Mouse (Mus musculus): ENCODE data around the gene Nrxn1.
A peak's percentile ranks its signal among the peaks of the same experiment; 100 is the strongest.

Nrxn1 gene

DNA sequence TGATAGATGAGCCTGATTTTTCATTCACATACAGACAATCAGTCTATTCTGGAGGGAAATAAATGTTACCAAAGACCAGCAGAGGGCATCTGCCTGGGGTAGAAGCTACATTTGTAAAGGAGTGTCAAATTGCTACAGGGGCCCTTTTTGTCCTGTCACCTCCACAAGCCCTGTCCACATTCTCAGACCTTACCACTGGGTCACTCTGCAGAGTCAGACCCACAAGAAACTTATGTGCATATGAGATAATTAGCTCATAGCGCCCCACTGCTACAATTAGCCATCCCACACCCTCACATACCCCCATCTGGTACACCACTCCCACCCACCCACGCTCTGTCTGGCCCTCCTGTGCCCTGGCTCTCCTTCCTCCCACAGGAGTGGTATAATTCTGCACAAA lies 640.1 kb downstream of the Nrxn1 start:
- no peak for DNase-seq (ENCODE audit: inconsistent age in 2 of 2, low spot score in 1 of 2)

DNA sequence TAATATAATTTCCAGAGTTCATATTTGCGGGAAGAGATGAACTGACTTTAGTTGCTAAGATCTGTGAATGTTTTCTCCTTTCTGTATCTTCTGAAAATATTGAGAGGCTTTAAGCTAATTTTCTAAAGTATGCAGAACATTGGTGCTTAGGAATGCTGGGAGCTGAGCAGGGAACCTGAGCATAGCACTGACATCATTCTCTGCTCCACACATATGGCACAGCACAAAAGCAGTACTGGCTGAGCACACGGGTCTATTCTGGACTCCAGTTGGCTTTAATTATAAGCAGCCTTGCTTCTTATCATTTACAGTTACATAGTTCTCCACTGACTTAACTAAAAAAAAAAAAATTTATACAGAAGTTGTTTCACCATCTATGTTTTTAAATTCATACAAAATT lies 641.5 kb downstream of the Nrxn1 start:
- no peak for DNase-seq (ENCODE audit: inconsistent age in 2 of 2, low spot score in 1 of 2)

GRCm38 (mm10) chr17:90443067-90443466 lies 649.8 kb downstream of the Nrxn1 start:
- no peak for DNase-seq (ENCODE audit: inconsistent age in 2 of 2, low spot score in 1 of 2)

- no peak for DNase-seq (ENCODE audit: inconsistent age in 2 of 2, low spot score in 1 of 2)
Observed at GRCm38 (mm10) chr17:90435836-90436235, 657.0 kb downstream of the Nrxn1 start.

DNA sequence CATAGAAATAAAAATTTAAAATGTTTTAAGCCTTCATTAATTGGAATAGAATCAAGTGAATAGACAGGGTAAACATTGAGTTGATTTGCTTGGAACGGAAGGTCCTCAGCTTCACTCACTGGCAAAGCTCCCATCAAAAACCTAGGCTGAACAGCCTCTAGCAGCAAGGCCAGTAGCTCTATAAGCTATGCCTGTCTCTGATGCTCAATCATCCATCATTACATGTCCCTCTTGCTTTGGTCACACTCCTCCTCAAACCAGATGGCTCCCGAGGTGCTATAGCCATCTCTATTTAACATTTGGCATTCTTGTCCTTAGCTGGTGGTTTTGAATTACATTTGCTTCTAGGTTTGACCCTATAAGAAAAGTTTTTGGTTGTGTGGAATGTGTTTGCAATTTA lies 657.5 kb downstream of the Nrxn1 start:
- no peak for DNase-seq (ENCODE audit: inconsistent age in 2 of 2, low spot score in 1 of 2)

GRCm38 (mm10) chr17:90430211-90430610 lies 662.7 kb downstream of the Nrxn1 start:
- no peak for DNase-seq (ENCODE audit: inconsistent age in 2 of 2, low spot score in 1 of 2)

- no peak for DNase-seq (ENCODE audit: inconsistent age in 2 of 2, low spot score in 1 of 2)
Observed at GRCm38 (mm10) chr17:90425974-90426373, 666.9 kb downstream of the Nrxn1 start.

DNA sequence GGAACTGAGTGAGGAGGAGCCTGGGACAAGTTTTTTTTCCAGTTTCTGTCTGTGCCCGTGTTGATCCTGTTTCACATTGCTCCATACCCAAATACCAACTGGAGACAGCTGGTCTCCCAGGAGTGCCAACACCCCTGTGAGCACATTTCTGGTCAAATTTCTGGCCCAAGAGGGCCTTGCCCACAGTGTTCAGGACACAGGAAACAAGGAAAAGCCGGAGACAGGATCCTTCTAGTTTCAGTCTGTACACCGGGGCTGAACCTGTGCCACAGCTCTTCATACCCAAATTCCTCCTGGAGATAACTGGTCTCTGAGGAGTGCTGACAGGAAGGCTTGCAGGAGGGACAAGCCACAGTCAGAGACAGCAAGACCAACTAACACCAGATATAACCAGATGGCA lies 670.3 kb downstream of the Nrxn1 start:
- DNase-seq (ENCODE audit: inconsistent age in 2 of 2, low spot score in 1 of 2): no peak

DNA sequence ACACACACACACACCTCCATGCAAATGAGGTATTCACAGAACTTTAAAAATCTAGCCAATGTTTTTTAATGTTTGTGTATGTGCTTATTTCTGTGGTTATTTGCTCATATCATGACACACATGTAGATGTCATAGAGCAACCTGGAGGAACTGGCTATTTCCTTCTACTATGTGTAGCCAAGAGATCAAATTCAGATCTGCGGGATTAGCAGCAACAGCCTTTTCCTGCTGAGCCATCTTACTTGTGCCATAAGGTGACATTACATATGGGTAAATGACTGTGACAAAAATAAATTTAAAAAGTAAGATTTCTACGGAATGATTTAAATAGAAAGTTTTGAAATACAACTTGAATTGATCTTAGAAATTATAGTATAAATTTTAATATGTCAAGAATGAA lies 672.1 kb downstream of the Nrxn1 start:
- no peak for DNase-seq (ENCODE audit: inconsistent age in 2 of 2, low spot score in 1 of 2)

GRCm38 (mm10) chr17:90419615-90420014 lies 673.3 kb downstream of the Nrxn1 start:
- DNase-seq (ENCODE audit: inconsistent age in 2 of 2, low spot score in 1 of 2): no peak

DNA sequence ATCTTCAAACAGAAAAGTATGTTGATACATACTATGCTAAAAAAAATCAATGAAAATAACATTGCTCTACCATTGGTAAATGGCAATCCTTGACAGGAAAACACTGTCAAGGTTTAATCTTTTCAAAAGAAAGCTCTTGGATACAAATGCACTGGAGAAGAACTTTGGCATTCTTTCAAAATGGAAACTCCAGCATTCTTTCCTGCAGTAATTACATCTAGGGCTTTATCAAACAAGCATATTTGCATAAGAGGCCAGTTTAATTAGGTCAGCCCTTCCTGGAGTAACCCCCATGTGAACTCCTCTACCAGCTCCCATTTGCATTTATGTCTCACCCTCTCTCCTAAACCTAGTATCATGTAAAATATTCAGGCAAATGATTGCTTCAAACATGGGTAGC lies 696.5 kb downstream of the Nrxn1 start:
- no peak for DNase-seq (ENCODE audit: inconsistent age in 2 of 2, low spot score in 1 of 2)

DNA sequence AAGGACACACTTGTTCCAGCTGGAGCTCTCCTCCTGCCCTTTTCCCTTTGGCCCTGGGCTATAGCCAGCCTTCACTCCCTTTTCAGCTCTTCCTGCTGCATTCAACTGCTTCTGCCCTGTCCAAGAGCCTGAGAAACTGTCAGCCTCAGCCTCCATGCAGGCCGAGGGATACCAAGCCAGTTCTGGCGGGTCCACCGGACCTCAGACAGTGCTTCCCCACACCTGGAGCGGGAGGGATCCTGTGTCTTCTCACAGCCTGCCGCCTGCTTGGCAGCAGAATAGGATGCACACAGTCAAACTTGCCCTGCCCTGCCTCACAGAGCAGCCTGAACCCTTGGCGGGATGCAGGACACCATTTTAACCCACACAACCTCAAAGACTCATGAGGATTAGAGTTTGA lies 698.3 kb downstream of the Nrxn1 start:
- peak in 1 of 2 experiments; percentile 19 for DNase-seq (ENCODE audit: inconsistent age in 2 of 2, low spot score in 1 of 2)

DNA sequence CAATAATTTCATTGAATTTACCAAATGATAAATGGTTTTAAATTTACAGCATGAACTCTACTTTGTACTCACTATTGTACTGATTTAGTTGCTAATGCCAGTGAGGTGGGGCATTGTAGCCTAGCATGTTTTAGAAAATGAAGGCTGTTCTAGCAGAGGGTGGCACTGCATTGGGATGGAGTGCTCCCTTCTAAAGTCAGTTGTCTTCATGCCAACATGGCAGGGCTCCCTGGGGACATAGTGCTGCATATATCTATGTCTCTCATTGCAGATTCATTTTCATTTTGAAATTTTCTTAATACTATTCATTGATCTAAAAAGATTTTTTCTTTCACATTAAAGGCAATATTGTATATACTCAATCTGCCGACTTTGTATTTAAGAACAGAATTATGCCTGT lies 700.1 kb downstream of the Nrxn1 start:
- no peak for DNase-seq (ENCODE audit: inconsistent age in 2 of 2, low spot score in 1 of 2)

DNA sequence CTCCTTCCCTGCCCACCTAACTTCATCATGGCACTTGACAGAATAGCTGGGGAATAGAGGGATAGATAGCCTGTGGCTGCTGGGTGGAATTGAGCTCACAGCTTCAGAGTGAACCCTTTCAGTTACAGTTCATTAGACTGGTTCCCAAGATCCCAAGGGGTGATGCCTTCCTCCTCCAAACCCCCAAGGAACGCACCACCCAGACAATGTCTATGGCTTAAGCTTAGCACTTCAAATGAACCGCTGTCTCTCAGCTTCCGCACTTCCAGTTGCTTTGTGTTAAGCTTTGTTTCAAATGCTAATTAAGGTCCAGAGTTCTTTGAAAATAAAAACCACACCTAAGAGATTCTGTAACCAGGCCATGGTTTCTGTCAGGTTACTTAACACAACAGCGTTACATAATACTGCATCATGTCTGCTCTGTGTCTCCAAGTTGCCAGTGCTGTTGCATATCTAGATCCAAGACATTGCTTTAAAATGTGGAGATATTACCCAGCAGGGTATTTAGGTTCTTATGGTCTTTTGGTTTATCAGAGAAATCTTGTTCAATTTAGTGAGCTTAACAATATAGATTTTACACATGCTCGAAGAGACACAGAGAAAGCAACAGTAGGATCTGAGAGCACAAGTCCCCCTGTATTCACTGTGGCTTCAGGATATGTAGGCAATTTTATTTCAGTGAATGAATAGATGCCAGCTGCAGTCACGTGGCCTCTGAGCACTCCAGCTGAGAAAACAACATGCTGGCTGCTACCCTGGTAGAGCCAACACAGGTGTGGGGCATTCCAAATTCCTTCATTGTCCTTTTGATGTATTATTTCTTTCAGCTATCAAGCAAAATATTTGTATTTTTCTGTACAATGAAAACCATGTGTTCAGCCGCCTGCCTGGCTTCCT lies 702.3 kb downstream of the Nrxn1 start:
- DNase-seq (ENCODE audit: inconsistent age in 2 of 2, low spot score in 1 of 2): no peak

GRCm38 (mm10) chr17:90384856-90385255 lies 708.0 kb downstream of the Nrxn1 start:
- no peak for DNase-seq (ENCODE audit: inconsistent age in 2 of 2, low spot score in 1 of 2)

- DNase-seq (ENCODE audit: inconsistent age in 2 of 2, low spot score in 1 of 2): no peak
Observed at GRCm38 (mm10) chr17:90382496-90383443, 710.1 kb downstream of the Nrxn1 start.

GRCm38 (mm10) chr17:90376533-90376932 lies 716.3 kb downstream of the Nrxn1 start:
- DNase-seq (ENCODE audit: inconsistent age in 2 of 2, low spot score in 1 of 2): no peak

DNA sequence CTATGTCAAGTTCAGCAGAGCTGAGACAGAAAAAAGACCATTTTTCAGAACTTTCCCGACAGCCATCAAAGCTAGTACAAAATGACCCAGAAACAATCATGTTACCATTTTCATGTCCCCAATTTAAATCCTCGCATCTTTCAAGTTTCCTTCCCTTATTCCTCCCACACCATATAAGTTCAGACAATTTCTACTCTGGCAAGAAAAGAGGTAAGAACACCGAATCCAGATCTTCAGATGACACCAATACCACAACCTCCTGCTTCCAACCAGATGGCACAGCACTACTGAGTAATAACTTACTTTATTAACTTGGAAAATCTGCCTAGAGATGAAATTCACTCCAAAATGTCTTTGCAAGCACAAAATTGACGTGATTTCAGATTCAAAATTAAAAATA lies 730.7 kb downstream of the Nrxn1 start:
- no peak for DNase-seq (ENCODE audit: inconsistent age in 2 of 2, low spot score in 1 of 2)

- no peak for DNase-seq (ENCODE audit: inconsistent age in 2 of 2, low spot score in 1 of 2)
Observed at GRCm38 (mm10) chr17:90349385-90350095, 743.3 kb downstream of the Nrxn1 start.

- DNase-seq (ENCODE audit: inconsistent age in 2 of 2, low spot score in 1 of 2): no peak
Observed at GRCm38 (mm10) chr17:90346735-90347475, 746.0 kb downstream of the Nrxn1 start.

- DNase-seq (ENCODE audit: inconsistent age in 2 of 2, low spot score in 1 of 2): no peak
Observed at GRCm38 (mm10) chr17:90333445-90333844, 759.4 kb downstream of the Nrxn1 start.

Data from adrenal gland, adult (tissue).